Mouse (Mus musculus) brain, embryonic 14.5 days (tissue): Measurements from ENCODE around the gene Cnr2.

ENCODE experiments used
- CTCF ChIP-seq: fragments of 200-500 bp; IDR thresholded peaks from 2 replicates; pipeline ENCODE4 v1.5.1; 2012; ENCODE audit warnings: inconsistent platforms, mild to moderate bottlenecking, moderate library complexity, borderline replicate concordance; ENCODE audit not compliant: insufficient read depth, insufficient read length; ENCODE audit errors: extremely low read depth
- POLR2A ChIP-seq: fragments of 200-500 bp; IDR thresholded peaks from 2 replicates; pipeline ENCODE4 v1.6.1; 2012; ENCODE audit warnings: mild to moderate bottlenecking, inconsistent platforms, borderline replicate concordance; ENCODE audit not compliant: poor library complexity, insufficient read depth, insufficient read length, severe bottlenecking; ENCODE audit errors: extremely low read depth

DNA sequence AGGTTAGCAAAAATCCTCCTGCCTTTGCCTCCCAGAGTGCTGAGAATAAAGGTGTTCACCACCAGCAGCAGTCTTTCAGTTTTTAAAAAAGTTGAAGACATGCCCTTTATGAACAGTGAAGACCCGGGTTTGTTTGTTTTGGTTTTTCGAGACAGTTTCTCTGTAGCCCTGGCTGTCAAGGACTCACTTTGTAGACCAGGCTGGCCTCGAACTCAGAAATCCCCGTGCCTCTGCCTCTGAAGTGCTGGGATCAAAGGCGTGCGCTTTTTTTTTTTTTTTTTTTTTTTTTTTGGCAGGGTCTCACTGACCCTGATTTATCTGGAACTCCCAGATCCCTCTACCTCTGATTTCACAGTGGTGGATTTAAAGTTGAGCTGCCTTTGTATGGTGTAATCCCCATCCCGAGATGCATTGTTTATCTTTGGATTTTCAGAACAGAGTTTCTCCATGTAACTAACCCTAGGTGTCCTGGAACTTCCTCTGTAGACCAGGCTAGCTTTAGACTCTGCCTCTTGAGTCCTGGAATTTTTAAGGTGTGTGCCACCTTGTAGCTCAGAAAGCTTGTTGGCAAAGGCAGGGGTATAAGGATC lies 37.5 kb upstream of the Cnr2 start:
- TF ChIP-seq CTCF, result no peak
- TF ChIP-seq POLR2A, result no peak
